In the genomic region with DNA sequence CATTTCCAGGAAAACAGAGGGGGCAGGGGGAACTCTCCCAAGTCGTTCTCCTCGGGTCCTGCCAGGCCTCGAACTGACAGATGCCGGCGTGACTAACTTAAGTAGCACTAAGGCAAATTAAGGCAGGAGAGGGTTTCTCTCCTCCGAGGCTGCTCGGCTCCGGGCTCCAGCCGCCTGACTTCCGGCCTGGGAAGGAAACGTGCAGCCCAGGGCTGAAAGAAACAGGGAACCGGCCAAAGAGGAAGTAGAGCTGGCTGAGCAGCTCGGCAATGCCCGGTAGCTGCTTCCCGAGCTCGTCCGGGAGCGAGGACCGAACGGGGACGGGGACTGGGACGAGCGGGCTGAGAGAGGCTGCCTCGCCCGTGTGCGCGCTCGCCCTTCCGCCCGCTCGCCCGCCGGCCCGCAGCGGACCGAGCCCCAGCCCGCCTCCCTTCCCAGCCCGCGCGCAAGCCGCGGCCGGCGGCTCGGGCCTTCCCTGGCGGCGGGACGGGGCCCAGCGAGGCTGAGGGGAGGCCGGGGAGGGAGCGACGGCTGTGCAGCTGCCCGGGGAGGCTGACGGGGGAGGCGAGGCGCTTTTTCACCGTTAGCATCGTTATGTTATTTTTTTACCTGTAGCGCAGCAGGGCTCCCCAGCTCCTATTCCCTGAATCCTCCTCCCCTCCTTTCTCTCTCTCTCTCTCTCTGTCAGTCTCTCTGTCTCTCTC, we compare ENCODE assay signal across 8 mouse cellular contexts. TPM values are rescaled to one million over a fixed set of nuclear protein-coding genes. Genes with fewer than 3 reads are reported as not detected.
DNase-seq lines count a peak whose midpoint lies in the region; TF ChIP-seq lines count a peak whose summit lies in the region.

No protein-coding gene starts in this region.

- H3K27me3 ChIP-seq in megakaryocyte, embryonic 14.5 days (replicated peaks), result no peaks in the 10 kb centered on the region

- peak; percentile 76 for DNase-seq in adipocyte (ENCODE audit: low spot score)
- peak; percentile 70 for DNase-seq in gastrocnemius, postnatal 10 days
- peak; percentile 67 for DNase-seq in induced T-regulatory cell, adult 2 months (ENCODE audit: low read depth)
- DNase-seq in left cerebral cortex, adult 8-10 months (ENCODE audit: low spot score in 2 of 2), result peak; percentile 45 to 55
- peak; percentile 60 to 63 for DNase-seq in right cerebral cortex, adult 2 months (ENCODE audit: low spot score in 2 of 2)
- DNase-seq in urinary bladder, postnatal 10 days (ENCODE audit: low spot score), result peak; percentile 9

- H3K36me3 ChIP-seq in megakaryocyte, embryonic 14.5 days (replicated peaks; ENCODE audit: low read length), result no peaks in the 10 kb centered on the region

- peak overlapping the region; percentile 98 for H3K27ac ChIP-seq in cortical plate, adult 2 months (ENCODE audit: insufficient read depth, low read length)

- H3K9me3 ChIP-seq in megakaryocyte, embryonic 14.5 days, result no peaks in the 10 kb centered on the region

- peak overlapping the region; percentile 62 for H3K4me3 ChIP-seq in cortical plate, adult 2 months (ENCODE audit: insufficient read depth, low read length)
- peak overlapping the region; percentile 97 for H3K4me3 ChIP-seq in megakaryocyte, embryonic 14.5 days (replicated peaks)

- TF ChIP-seq CTCF in cortical plate, adult 2 months (IDR thresholded peaks at IDR 0.05; ENCODE audit: extremely low read depth, insufficient read depth, low read length), result no peak

- H3K4me1 ChIP-seq in cortical plate, adult 2 months (ENCODE audit: control insufficient read depth, insufficient read depth, low read length), result peaks cover 4% of the 10 kb centered on the region; the same call in 1 of the 2 replicates
- peaks cover 41% of the 10 kb centered on the region for H3K4me1 ChIP-seq in megakaryocyte, embryonic 14.5 days

- TF ChIP-seq POLR2A in cortical plate, adult 2 months (IDR thresholded peaks at IDR 0.05; ENCODE audit: extremely low read depth, insufficient read depth, low read length), result peak; percentile 46; the same call in 1 of the 2 replicates

RNA-seq across cellular contexts. Expression of a gene that starts 0.5 kb away (rescaled TPM):
- polyA plus RNA-seq in cortical plate, adult 2 months (2012; rRNA removed), result 23.0 and 23.4 TPM in 2 replicates
- total RNA-seq in gastrocnemius, postnatal 10 days (2021), result 10 to 100 TPM in 1 of 2 experiments, 1 to 10 TPM in 1; 8.2 to 12.1 TPM
- 10 to 100 TPM; 26.2 to 30.8 (median 29.1) TPM for total RNA-seq in left cerebral cortex, adult 8-10 months (2022)
- 7.2 and 19.7 TPM in 2 replicates for polyA plus RNA-seq in megakaryocyte, embryonic 14.5 days (2012; ENCODE audit: insufficient read depth, low replicate concordance)

Comparison
In these comparisons a context has a peak if more than half of its experiments do, and no peak if none do; other contexts are left out.
1. Peak in every context shown above with its lines: DNase-seq, H3K4me3 ChIP-seq and H3K27ac ChIP-seq.
2. DNase-seq: peak in every context shown above with its lines; median percentile 76 in adipocyte; 70 in gastrocnemius, postnatal 10 days; 67 in induced T-regulatory cell, adult 2 months; 62 in right cerebral cortex, adult 2 months; 50 in left cerebral cortex, adult 8-10 months; 9 in urinary bladder, postnatal 10 days.